In the genomic region with DNA sequence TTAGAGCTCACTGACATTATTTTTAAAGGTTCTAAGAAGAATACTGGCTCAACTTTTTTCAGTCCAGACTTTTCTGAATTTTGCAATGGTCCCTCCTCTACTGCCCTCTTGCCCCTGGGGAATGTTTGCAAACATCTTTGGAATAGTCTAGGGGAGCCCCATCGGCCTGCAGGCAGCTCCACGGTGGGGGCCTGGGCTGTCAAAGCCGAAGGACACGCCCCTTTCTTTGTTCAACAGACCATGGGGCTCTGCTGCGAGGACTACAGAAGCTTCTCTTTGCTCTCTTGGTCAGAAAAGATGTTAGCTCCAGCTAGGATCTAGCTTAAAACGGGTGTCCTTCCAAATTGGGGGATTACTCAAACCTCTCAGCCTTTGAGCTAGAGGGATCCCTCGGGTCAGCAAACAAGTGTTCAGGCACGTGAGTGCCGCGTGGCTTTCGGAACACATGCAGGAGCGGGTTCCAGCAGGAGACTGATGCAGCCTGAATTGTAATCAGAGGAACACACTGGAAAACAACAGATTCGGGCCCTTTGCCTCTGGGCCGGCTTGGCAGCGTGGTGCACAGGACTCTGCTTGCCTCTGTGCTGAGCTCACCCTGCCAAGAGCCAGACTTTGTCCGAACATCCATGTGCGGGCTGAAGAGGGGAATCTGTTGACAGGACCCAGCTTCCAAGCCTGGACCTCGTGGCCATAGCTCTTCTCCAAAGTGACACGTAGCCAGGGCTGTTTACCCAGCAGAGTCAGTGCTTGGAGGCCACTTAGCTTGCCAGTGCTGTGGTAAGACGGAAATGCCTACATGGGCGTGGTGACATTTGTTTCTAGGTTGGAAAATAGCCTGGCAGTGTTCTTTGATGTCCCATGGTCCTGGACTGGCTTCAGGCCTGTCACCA, we compare ENCODE assay signal across 7 mouse cellular contexts. TPM values are rescaled to one million over a fixed set of nuclear protein-coding genes. Genes with fewer than 3 reads are reported as not detected.
DNase-seq lines count a peak whose midpoint lies in the region; ATAC-seq lines count a peak whose summit lies in the region.

No protein-coding gene starts in this region.

- no peaks in the 10 kb centered on the region for H3K9me3 ChIP-seq in forebrain, embryonic 15.5 days

- H3K4me2 ChIP-seq in forebrain, embryonic 15.5 days (replicated peaks) = no peak overlapping the region

- no peak overlapping the region for H3K9ac ChIP-seq in forebrain, embryonic 15.5 days (replicated peaks)

- peak; percentile 42 to 60 for DNase-seq in adrenal gland, adult 18-20 months (ENCODE audit: low spot score in 2 of 2)
- DNase-seq in adrenal gland, postnatal 36 days = peak; percentile 67 to 78
- DNase-seq in heart, postnatal 36 days = peak; percentile 82 to 87
- DNase-seq in left cerebral cortex, postnatal 14 days (ENCODE audit: low spot score in 2 of 2) = peak; percentile 53 to 73
- DNase-seq in right cerebral cortex, postnatal 14 days = peak; percentile 34

- peaks cover 8% of the 10 kb centered on the region; the same call in 1 of the 2 replicates for H3K4me1 ChIP-seq in forebrain, embryonic 15.5 days

- ATAC-seq in forebrain, embryonic 15.5 days (replicated peaks) = peak; percentile 39; the same call in 1 of the 2 replicates
- no peak for ATAC-seq in erythroblast, adult 5-6 weeks (replicated peaks; ENCODE audit: low FRiP score, poor library complexity, severe bottlenecking)

- intact Hi-C loops in heart, postnatal 36 days (cut with DNase I) = loop anchor here (5.0 kb wide), 2 partner anchors 142 to 232 kb away; partner anchors contain the start of gene R3hcc1l
- intact Hi-C loops in left cerebral cortex, postnatal 14 days (cut with DNase I) = loop anchor here (2.0 to 10.0 kb wide), 3 partner anchors 72 to 215 kb away; no protein-coding TSS in a partner anchor

- H3K27me3 ChIP-seq in forebrain, embryonic 15.5 days = peaks cover 13% of the 10 kb centered on the region; the same call in 1 of the 2 replicates

- no peak overlapping the region for H3K27ac ChIP-seq in forebrain, embryonic 15.5 days (replicated peaks)

- no peak overlapping the region for H3K4me3 ChIP-seq in forebrain, embryonic 15.5 days

- WGBS in forebrain, embryonic 15.5 days = 18% methylated on average over 21 of the region's 21 CpGs

- H3K36me3 ChIP-seq in forebrain, embryonic 15.5 days = no peaks in the 10 kb centered on the region

RNA-seq across cellular contexts. Expression of gene Loxl4, which starts 47.0 kb away (rescaled TPM):
- 10 to 100 TPM in 1 of 2 experiments, 1 to 10 TPM in 1; 2.0 to 11.5 TPM for total RNA-seq in adrenal gland, adult 18-20 months (2021)
- total RNA-seq in adrenal gland, postnatal 36 days (2021) = 1 to 10 TPM; 1.4 to 2.0 TPM
- 0.11 and 0.18 TPM in 2 replicates for polyA plus RNA-seq in forebrain, embryonic 15.5 days (2015; fragmentation: Nextera tagmentation; extraction: Ambion mirVana)
- total RNA-seq in heart, postnatal 36 days (2021) = 1 to 10 TPM; 1.1 to 1.4 TPM
- under 1 TPM in 1 of 2 experiments, not detected in 1; 0.30 TPM for total RNA-seq in left cerebral cortex, postnatal 14 days (2021)
- not detected in 2 replicates for total RNA-seq in erythroblast, adult 5-6 weeks (2015; ENCODE audit: low replicate concordance)
- not detected in 2 replicates for total RNA-seq in erythroblast, adult 5-6 weeks (2017; ENCODE audit: low replicate concordance)

Comparison
In these comparisons a context has a peak if more than half of its experiments do, and no peak if none do; other contexts are left out.
1. DNase-seq: peak in every context shown above with its lines; median percentile 84 in heart, postnatal 36 days; 72 in adrenal gland, postnatal 36 days; 63 in left cerebral cortex, postnatal 14 days; 51 in adrenal gland, adult 18-20 months; 34 in right cerebral cortex, postnatal 14 days.